Mouse (Mus musculus) stomach, postnatal 0 days (tissue): ENCODE results near the gene Dkkl1. TPM values are rescaled to one million over a fixed set of nuclear protein-coding genes. Genes with fewer than 3 reads are reported as not detected.

Experiments used
- ATAC-seq: fragments of 200-750 bp; cut with Nextera tagmentation; 2 replicates; pipeline ENCODE4 v1.8.0; 2017; ENCODE audit not compliant: low FRiP score, low TSS enrichment
- DNase-seq: peaks from one replicate; pipeline ENCODE4 v3.0.0-alpha.2; 2016; ENCODE audit warnings: low spot score
- H3K27ac ChIP-seq: fragments of 300-500 bp; sonication (generic); replicated peaks from 2 replicates; pipeline ENCODE4 v1.5.1; 2014; ENCODE audit warnings: mild to moderate bottlenecking, control low read depth
- H3K27me3 ChIP-seq: fragments of 300-500 bp; sonication (generic); 2 replicates; pipeline ENCODE4 v1.6.1; 2014; ENCODE audit warnings: low read length; ENCODE audit not compliant: control insufficient read depth, insufficient read depth
- H3K36me3 ChIP-seq: fragments of 300-500 bp; sonication (generic); 2 replicates; pipeline ENCODE4 v1.6.1; 2014; ENCODE audit warnings: low read length, mixed read lengths; ENCODE audit not compliant: control insufficient read depth, insufficient read depth
- H3K4me1 ChIP-seq: fragments of 300-500 bp; sonication (generic); replicated peaks from 2 replicates; pipeline ENCODE4 v1.6.1; 2014; ENCODE audit warnings: antibody characterized with exemption; ENCODE audit not compliant: control insufficient read depth, insufficient read depth
- H3K4me2 ChIP-seq: fragments of 300-500 bp; sonication (generic); replicated peaks from 2 replicates; pipeline ENCODE4 v1.6.1; 2014; ENCODE audit warnings: low read depth, mild to moderate bottlenecking, control low read depth, moderate library complexity
- H3K4me3 ChIP-seq: fragments of 300-500 bp; sonication (generic); 2 replicates; pipeline ENCODE4 v1.5.1; 2014; ENCODE audit warnings: low read depth, low read length, control low read depth
- H3K9ac ChIP-seq: fragments of 300-500 bp; sonication (generic); 2 replicates; pipeline ENCODE4 v1.6.1; 2014; ENCODE audit warnings: mild to moderate bottlenecking, low read length, control low read depth, mixed read lengths
- H3K9me3 ChIP-seq: fragments of 300-500 bp; sonication (generic); 2 replicates; pipeline ENCODE4 v1.6.1; 2016; ENCODE audit warnings: low read length; ENCODE audit not compliant: control insufficient read depth
- CTCF ChIP-seq: IDR thresholded peaks from 2 replicates; pipeline ENCODE4 v1.5.1; 2016; ENCODE audit warnings: antibody characterized with exemption, low read depth, mild to moderate bottlenecking, moderate library complexity
- EP300 ChIP-seq: optimal IDR thresholded peaks from 2 replicates; pipeline ENCODE3; 2016; ENCODE audit warnings: antibody characterized with exemption
- WGBS: fragments of 180-500 bp; shearing (Covaris S2); extraction: QIAGEN DNeasy Blood & Tissue Kit; methylation state at CpG from one replicate; pipeline ENCODE4 v1.1.7; 2014; 5-methylcytosine and 5-hydroxymethylcytosine counted together
- polyA plus RNA-seq: library from polyadenylated mRNA; unstranded; fragments of >200 nt; fragmentation: Nextera tagmentation; extraction: Ambion mirVana; gene quantifications from 2 replicates; pipeline ENCODE4 v1.2.1, GENCODE M21; 2015

Gene Dkkl1
- polyA plus RNA-seq, 1 experiment from 2014 or later = 48.4 TPM

- H3K4me2 ChIP-seq = peak overlapping the region; percentile 51
- peaks cover 9% of the 10 kb centered on the region; the same call in 1 of the 2 replicates for H3K4me1 ChIP-seq
- no peak for TF ChIP-seq EP300
- TF ChIP-seq CTCF = no peak
- H3K27ac ChIP-seq = no peak overlapping the region
- no peaks in the 10 kb centered on the region; the same call in 1 of the 2 replicates for H3K36me3 ChIP-seq
- H3K27me3 ChIP-seq = 0 out of 2 replicates have a peak, but pooled peaks cover 2% of the 10 kb centered on the region
- 42% methylated on average over 17 of the region's 17 CpGs for WGBS
- DNase-seq = no peak
- no peaks in the 10 kb centered on the region for H3K9me3 ChIP-seq
- no peak overlapping the region for H3K9ac ChIP-seq
- ATAC-seq = no peak
- H3K4me3 ChIP-seq = peak overlapping the region; percentile 24; the same call in 1 of the 2 replicates
These were observed 23.8 kb upstream of the Dkkl1 start for GRCm38 (mm10) chr7:45235656-45236180.

DNA sequence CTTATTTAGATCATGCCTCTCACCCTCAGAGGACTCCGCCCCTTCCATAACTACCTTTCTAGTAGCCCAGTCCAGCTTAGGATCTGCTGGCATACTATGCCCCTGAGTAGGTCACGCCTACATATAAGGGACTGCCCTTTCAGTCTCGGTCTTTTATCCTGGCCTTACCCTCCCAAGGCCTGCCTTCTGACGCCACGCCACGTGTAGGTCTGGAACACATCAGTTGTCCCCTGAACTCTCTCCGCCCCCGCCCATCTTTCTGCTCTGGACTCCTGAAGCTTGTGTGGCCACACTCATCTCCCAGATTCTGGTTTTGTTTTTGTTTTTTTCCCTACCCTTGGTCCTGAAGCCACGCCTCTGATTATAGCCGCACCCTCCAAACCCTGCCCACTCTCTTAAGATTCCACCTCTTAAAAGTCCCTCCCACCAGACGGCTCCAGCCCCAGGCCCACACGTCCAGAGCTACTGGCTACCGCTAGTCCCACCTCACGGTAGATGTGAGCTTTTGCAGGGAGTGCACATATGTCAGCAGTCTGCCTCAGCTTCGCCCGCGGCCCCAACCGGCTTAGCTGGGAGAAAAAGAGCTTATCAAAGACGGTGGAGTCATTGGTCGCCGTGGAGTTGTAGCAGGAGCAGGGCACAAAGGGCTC lies 23.1 kb upstream of the Dkkl1 start:
- Histone ChIP-seq H3K4me1 (peaks cover 9% of the 10 kb centered on the region; the same call in 1 of the 2 replicates), H3K27me3 (0 out of 2 replicates have a peak, but pooled peaks cover 2% of the 10 kb centered on the region), H3K4me3 (peak overlapping the region; percentile 24; the same call in 1 of the 2 replicates), H3K9me3 (no peaks in the 10 kb centered on the region), H3K4me2 (peak overlapping the region; percentile 51), H3K9ac (no peak overlapping the region), H3K27ac (peak overlapping the region; percentile 30; the same call in 1 of the 2 replicates), H3K36me3 (no peaks in the 10 kb centered on the region; the same call in 1 of the 2 replicates)
- DNase-seq (peak; percentile 56), ATAC-seq (peak; percentile 67)
- WGBS = 8% methylated on average over 21 of the region's 21 CpGs
- TF ChIP-seq CTCF (peak; percentile 31), EP300 (no peak)

DNA sequence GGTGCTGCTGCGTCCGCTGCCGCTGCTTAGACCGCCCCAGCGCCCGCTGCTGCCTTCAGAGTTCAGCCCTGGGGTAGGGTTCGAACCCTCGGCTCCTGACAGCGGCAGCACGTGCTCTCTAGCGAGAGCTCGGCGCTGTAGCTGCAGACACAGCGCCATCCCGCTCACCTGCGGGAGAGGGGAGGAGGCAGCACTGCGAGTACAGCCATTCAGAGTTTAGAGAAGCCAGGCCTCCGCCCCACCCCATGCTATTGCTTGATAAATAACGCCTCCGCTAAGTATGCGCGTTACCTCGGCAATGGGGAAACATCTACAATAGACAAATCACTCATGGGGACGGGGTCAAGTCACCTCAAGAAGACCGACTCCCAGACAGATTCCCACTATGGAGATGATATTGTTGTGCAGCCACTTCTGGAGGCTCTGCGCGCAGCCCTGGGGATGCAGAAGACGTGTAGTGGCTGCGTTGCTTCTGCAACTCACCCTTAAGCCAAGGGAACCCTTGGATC lies 22.4 kb upstream of the Dkkl1 start:
- 15% methylated on average over 29 of the region's 29 CpGs for WGBS
- no peak for TF ChIP-seq EP300
- TF ChIP-seq CTCF = peak; percentile 26; the same call in 1 of the 2 replicates
- H3K9ac ChIP-seq = 0 out of 2 replicates have a peak overlapping the region, but pooled peaks have one; percentile 1
- DNase-seq (peak; percentile 67), ATAC-seq (peak; percentile 50; the same call in 1 of the 2 replicates)
- H3K4me3 ChIP-seq = peak overlapping the region; percentile 24; the same call in 1 of the 2 replicates
- H3K36me3 ChIP-seq = no peaks in the 10 kb centered on the region; the same call in 1 of the 2 replicates
- peak overlapping the region; percentile 30; the same call in 1 of the 2 replicates for H3K27ac ChIP-seq
- peaks cover 9% of the 10 kb centered on the region; the same call in 1 of the 2 replicates for H3K4me1 ChIP-seq
- H3K4me2 ChIP-seq = peak overlapping the region; percentile 51
- no peaks in the 10 kb centered on the region for H3K9me3 ChIP-seq
- 0 out of 2 replicates have a peak, but pooled peaks cover 2% of the 10 kb centered on the region for H3K27me3 ChIP-seq

DNA sequence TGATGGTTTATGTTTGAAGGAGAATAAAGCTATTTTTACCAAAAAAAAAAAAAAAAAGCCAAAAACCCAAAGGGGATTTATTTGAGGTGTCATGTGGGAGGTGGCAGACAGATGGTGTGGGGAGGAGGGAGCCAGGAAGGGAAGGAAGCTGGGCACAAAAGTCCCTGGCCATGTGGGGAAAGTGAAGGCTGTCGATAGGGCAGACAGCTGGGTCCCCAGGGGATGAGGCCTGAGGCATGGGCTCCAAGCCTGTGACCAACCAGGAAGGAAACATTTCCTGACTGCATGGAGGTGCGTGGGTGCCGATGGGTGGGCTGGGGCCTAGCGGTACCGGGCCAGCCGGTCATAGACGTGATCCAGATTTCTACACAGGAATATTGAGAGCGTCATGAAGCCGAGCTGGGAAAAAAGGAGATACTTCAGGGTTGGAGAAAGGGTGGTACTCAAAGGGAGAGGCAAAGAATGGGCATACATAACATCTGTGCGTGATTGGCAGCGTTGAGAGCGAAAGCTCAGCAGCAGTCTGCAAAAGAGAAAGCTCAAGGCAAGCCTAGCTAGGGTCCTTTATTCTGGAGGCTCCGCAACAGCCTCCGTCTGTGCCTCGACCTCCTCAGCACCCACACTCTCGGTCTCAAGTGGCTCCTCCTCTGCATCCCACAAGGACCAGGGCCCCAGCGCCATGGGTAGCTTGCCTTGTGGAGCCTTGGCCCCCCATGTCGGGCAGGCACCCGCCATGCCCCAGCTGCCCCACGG lies 21.8 kb upstream of the Dkkl1 start:
- no peaks in the 10 kb centered on the region; the same call in 1 of the 2 replicates for H3K36me3 ChIP-seq
- ATAC-seq = no peak
- H3K4me2 ChIP-seq = peak overlapping the region; percentile 51
- no peak for DNase-seq
- peak overlapping the region; percentile 4; the same call in 1 of the 2 replicates for H3K27ac ChIP-seq
- 0 out of 2 replicates have a peak overlapping the region, but pooled peaks have one; percentile 1 for H3K9ac ChIP-seq
- 40% methylated on average over 20 of the region's 20 CpGs for WGBS
- H3K4me3 ChIP-seq = 0 out of 2 replicates have a peak overlapping the region, but pooled peaks have one; percentile 2
- 0 out of 2 replicates have a peak, but pooled peaks cover 2% of the 10 kb centered on the region for H3K27me3 ChIP-seq
- no peaks in the 10 kb centered on the region for H3K9me3 ChIP-seq
- TF ChIP-seq EP300 (no peak), CTCF (no peak)
- peaks cover 9% of the 10 kb centered on the region; the same call in 1 of the 2 replicates for H3K4me1 ChIP-seq

- H3K27ac ChIP-seq = no peak overlapping the region
- no peak overlapping the region for H3K4me3 ChIP-seq
- H3K27me3 ChIP-seq = no peaks in the 10 kb centered on the region
- no peak overlapping the region for H3K9ac ChIP-seq
- H3K36me3 ChIP-seq = no peaks in the 10 kb centered on the region; the same call in 1 of the 2 replicates
- WGBS = 67% methylated on average over 13 of the region's 13 CpGs
- TF ChIP-seq EP300 (no peak), CTCF (no peak)
- peaks cover 9% of the 10 kb centered on the region; the same call in 1 of the 2 replicates for H3K4me1 ChIP-seq
- H3K9me3 ChIP-seq = no peaks in the 10 kb centered on the region
- no peak for ATAC-seq
- peak; percentile 10 for DNase-seq
- no peak overlapping the region for H3K4me2 ChIP-seq
These were observed 20.9 kb upstream of the Dkkl1 start for GRCm38 (mm10) chr7:45232716-45233465.
